Mouse (Mus musculus) frontal cortex, adult 2 months (tissue): ENCODE results near the gene Sult1a1. TPM values are rescaled to one million over a fixed set of nuclear protein-coding genes. Genes with fewer than 3 reads are reported as not detected.
A peak's percentile ranks its signal among the peaks of the same experiment; 100 is the strongest.

Experiments
- DNase-seq, 2 experiments: peaks; one replicate each; pipeline ENCODE4 v3.0.0; 2022; ENCODE audit warnings: low spot score in 1 of 2; ENCODE audit errors: extremely low spot score in 1 of 2
- polyA plus RNA-seq: library from polyadenylated mRNA; depleted of rRNA; stranded (reverse); fragments of >200 nt; gene quantifications from 2 replicates; pipeline ENCODE4 v1.2.3, GENCODE M21; 2012; rRNA removed

Sult1a1 gene
- polyA plus RNA-seq: 10.7 and 11.1 TPM in 2 replicates

DNA sequence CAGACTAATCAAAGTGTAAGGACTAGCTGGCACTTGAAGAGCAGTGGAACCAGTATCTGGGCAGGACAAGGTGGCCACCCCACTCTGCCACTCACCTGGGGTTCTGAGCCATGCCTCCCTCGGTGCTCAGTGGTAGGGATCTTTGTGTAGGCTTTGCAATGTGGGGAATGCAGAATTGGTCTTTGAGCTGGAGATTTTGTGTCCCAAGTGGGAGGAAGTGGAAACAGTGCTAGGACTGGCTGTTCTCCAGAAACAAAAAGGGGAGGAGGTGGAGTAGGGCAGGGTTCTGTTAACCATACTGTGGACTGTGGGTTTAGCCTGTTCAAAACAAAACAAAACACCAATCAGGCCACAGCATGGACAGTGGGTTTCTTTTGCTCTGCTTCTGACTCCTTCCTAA is at the start of gene Sult1a1:
Gene Sult1a1, minus strand, starts transcription at position 226 of the 400 bp plus-strand sequence.
- no peak for DNase-seq

- DNase-seq: no peak
Measured at GRCm38 (mm10) chr7:126725667-126726066, 49.4 kb upstream of the Sult1a1 start.

- DNase-seq: no peak
Measured at GRCm38 (mm10) chr7:126725077-126725476, 48.8 kb upstream of the Sult1a1 start.

- no peak for DNase-seq
Measured at GRCm38 (mm10) chr7:126721635-126722034, 45.4 kb upstream of the Sult1a1 start.

- no peak for DNase-seq
Measured at GRCm38 (mm10) chr7:126718787-126719337, 42.6 kb upstream of the Sult1a1 start.

- no peak for DNase-seq
Measured at GRCm38 (mm10) chr7:126717566-126717965, 41.3 kb upstream of the Sult1a1 start.

- no peak for DNase-seq
Measured at GRCm38 (mm10) chr7:126715679-126716078, 39.4 kb upstream of the Sult1a1 start.

- no peak for DNase-seq
Measured at GRCm38 (mm10) chr7:126711910-126712309, 35.7 kb upstream of the Sult1a1 start.

- no peak for DNase-seq
Measured at GRCm38 (mm10) chr7:126710266-126710665, 34.0 kb upstream of the Sult1a1 start.

GRCm38 (mm10) chr7:126708175-126708952 is 32.1 kb upstream of the Sult1a1 start:
- DNase-seq: no peak

DNA sequence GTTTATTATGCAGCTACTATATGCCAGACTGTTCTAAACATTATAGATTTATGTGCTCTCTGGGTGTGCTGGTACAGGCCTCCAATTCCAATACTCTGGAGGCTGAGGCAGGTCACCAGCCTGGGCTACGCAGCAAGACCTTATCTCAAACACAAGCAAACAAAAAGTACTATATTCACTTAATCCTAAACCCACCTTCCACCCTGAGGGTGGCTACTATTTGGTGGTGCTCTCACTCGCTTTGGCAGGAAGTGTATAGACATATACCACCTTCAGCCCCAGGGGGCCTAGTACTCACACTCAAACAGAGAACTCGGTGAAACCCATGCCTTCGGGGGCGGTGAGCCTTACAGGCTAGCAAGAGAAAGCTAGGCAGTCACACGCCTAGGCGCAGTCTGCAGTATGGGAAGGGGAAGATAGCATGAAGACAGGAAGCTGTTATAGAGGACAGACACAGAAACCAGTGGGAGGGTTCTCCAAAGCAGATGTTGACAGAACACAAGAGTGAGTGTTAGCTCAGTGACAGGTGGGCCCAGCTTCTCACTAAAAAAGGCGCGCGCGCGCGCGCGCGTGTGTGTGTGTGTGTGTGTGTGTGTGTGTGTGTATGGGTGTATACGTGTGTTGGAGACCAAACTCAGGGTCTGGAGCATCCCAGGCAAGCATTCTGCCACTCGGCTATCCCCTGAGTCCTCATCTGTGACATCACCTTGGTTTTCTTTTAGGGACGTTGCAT is 31.4 kb upstream of the Sult1a1 start, which contains the start of gene Coro1a:
Gene Coro1a, minus strand, starts transcription at position 346 of the 733 bp plus-strand sequence.
- DNase-seq: no peak

GRCm38 (mm10) chr7:126704121-126704980 is 28.1 kb upstream of the Sult1a1 start:
- peak; percentile 88 to 94 for DNase-seq

DNA sequence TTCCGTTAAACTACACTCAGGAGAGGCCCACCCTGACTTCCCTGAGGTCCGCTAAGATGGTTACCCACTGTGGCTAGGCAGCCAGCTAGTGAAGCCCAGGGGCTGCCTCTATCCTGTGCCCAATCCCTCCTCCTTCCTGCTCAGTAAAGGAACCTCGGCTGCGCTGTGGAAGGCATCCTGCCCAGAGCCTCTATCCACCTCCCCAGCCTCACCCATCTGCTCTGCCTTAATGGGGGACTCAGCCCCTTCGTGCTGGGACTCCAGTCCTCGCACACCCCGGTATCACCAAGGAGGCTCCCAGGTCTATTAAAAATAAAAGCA is 27.5 kb upstream of the Sult1a1 start:
- no peak for DNase-seq

GRCm38 (mm10) chr7:126702861-126703756 is 26.9 kb upstream of the Sult1a1 start:
- DNase-seq: no peak

DNA sequence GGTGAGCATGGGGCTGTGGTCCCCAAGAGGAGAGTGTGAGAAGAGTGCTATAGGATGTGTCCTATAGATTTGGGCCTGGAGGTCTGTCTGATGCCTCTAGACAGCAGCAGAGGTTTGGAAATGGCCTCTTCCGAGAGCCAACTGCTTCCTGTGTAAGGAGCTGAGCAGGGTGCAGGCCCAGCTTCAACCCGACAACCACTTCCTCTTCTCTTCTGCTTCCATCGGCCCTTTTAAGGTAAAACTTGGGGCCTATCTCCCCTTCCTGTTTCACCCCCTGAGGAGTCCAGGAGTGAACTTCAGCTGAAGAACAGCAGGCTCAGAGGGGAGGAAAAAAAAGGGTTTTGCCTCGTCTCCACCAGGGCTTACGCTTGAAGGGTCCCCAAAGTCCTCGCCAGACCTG is 26.1 kb upstream of the Sult1a1 start:
- DNase-seq: no peak

- DNase-seq: no peak
Measured at GRCm38 (mm10) chr7:126701559-126702357, 25.5 kb upstream of the Sult1a1 start.

DNA sequence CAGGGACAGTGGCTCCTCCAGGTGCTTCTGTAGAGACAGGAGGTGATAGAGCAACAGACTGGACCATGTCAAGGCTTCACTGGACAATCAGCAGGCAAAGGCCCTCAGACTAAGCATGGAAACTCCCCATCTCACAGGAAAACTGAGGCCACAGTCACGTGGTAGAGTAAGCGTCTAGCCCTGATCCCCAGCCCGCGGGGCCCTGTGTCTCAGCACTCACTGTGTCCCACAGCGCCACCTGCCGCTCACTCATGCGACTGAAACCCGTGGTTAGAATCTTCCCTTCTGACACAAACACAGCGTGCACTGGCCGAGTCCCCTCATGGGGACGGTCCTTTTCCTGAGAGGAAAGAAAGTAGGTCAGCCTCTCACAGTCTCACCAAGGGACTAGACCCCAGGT is 24.8 kb upstream of the Sult1a1 start:
- peak; percentile 78 to 97 for DNase-seq

DNA sequence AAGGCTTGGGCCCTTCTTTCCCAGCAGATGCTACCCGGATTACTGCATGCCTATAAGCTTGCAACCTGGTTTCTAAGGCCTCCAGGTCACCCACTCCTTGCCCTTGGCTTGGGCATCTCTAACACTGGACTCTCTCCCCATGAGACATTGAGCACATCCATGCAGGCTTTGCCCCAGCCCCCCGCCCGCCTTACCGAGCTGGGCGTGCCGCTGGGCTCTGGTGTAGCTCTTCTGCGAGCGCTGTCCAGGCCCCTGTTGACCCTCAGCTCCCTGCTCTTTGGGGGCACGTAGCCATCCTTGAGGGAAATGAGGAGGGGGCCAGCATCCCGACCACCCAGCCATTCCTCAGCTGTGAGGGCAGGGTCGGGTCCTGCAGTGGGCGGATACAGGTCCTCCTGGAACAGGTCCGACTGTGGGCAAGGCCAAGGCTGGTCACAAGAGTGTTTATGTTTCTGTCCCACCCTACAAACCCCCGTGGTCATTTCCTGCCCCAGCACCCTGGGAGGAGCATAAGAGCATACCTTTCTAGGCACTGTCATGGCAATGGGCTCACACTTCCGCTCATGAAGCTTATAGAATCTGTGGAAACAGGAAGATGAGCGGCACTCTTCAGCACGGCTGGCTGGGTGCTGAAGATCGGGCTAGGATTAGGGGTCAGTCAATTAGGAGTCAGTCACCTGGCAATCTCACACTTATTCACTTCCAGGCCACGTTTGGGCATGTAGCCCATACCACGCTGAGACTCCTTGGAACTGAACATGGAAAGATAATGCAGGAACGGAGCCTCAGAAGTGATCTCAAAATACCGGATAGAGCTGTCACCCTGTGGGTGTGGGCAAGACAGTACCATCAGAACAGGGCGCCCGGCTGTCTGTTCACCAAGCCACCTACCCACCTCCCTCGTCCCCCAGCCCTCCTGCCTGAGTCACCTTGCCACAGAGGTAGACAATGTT is 24.1 kb upstream of the Sult1a1 start:
- DNase-seq: no peak
